Mouse (Mus musculus) heart, postnatal 14 days (tissue): ENCODE measurements around the gene Col24a1. TPM values are rescaled to one million over a fixed set of nuclear protein-coding genes. Genes with fewer than 3 reads are reported as not detected.

Experiments used
- DNase-seq, 2 experiments: peaks; one replicate each; pipeline ENCODE4 v3.0.0; 2021 to 2022
- intact Hi-C: fragments of 180-260 bp; cut with DNase I; formaldehyde crosslinking; loops from one replicate; pipeline ENCODE4 v1.15.1; 2025
- long read RNA-seq, 2 experiments: library from polyadenylated mRNA; stranded (forward); transcript quantifications; one replicate each; pipeline ENCODE4 v2.0.0; 2021
- total RNA-seq, 2 experiments: library from RNA; stranded (reverse); gene quantifications; 2 replicates each; pipeline ENCODE4 v1.2.3; 2021

Gene Col24a1
- total RNA-seq, result under 1 TPM; 0.32 to 0.41 TPM
- long read RNA-seq, experiment 1, result 0 reads
- long read RNA-seq, experiment 2, result 0 reads

- intact Hi-C loops, result no loop called here
Measured at GRCm38 (mm10) chr3:145292337-145293134, at the start of gene Col24a1. Gene Col24a1, plus strand, starts transcription at chr3:145292472.

GRCm38 (mm10) chr3:145248040-145248439 is 44.2 kb upstream of the Col24a1 start:
- intact Hi-C loops, result no loop called here
- no peak for DNase-seq

More at GRCm38 (mm10) chr3:145292337-145293134, at the start of gene Col24a1:
- peak in 1 of 2 experiments; percentile 12 for DNase-seq

GRCm38 (mm10) chr3:145253066-145253465 is 39.2 kb upstream of the Col24a1 start:
- no peak for DNase-seq
- intact Hi-C loops, result no loop called here

- DNase-seq, result no peak
- intact Hi-C loops, result no loop called here
Measured at GRCm38 (mm10) chr3:145254764-145255396, 37.4 kb upstream of the Col24a1 start.

- DNase-seq, result no peak
- intact Hi-C loops, result no loop called here
Measured at GRCm38 (mm10) chr3:145256647-145257046, 35.6 kb upstream of the Col24a1 start.

GRCm38 (mm10) chr3:145259678-145260077 is 32.6 kb upstream of the Col24a1 start:
- intact Hi-C loops, result no loop called here
- DNase-seq, result no peak

- intact Hi-C loops, result no loop called here
- peak in 1 of 2 experiments; percentile 5 for DNase-seq
Measured at GRCm38 (mm10) chr3:145263131-145263530, 29.1 kb upstream of the Col24a1 start.

GRCm38 (mm10) chr3:145268066-145268465 is 24.2 kb upstream of the Col24a1 start:
- DNase-seq, result no peak
- intact Hi-C loops, result no loop called here

GRCm38 (mm10) chr3:145274191-145274590 is 18.1 kb upstream of the Col24a1 start:
- DNase-seq, result no peak
- intact Hi-C loops, result no loop called here

- DNase-seq, result peak; percentile 13 to 35
- intact Hi-C loops, result no loop called here
Measured at GRCm38 (mm10) chr3:145293207-145293606, 935 bp downstream of the Col24a1 start.

GRCm38 (mm10) chr3:145293623-145294307 is 1.5 kb downstream of the Col24a1 start:
- DNase-seq, result no peak
- intact Hi-C loops, result no loop called here

GRCm38 (mm10) chr3:145299980-145300591 is 7.8 kb downstream of the Col24a1 start:
- intact Hi-C loops, result no loop called here

GRCm38 (mm10) chr3:145305311-145305710 is 13.0 kb downstream of the Col24a1 start:
- DNase-seq, result no peak
- intact Hi-C loops, result no loop called here

More at GRCm38 (mm10) chr3:145299980-145300591, 7.8 kb downstream of the Col24a1 start:
- DNase-seq, result no peak

- intact Hi-C loops, result no loop called here
- DNase-seq, result no peak
Measured at GRCm38 (mm10) chr3:145307209-145307608, 14.9 kb downstream of the Col24a1 start.

- DNase-seq, result no peak
- intact Hi-C loops, result no loop called here
Measured at GRCm38 (mm10) chr3:145320587-145321274, 28.5 kb downstream of the Col24a1 start.

GRCm38 (mm10) chr3:145325402-145325801 is 33.1 kb downstream of the Col24a1 start:
- intact Hi-C loops, result no loop called here
- no peak for DNase-seq

- intact Hi-C loops, result no loop called here
- no peak for DNase-seq
Measured at GRCm38 (mm10) chr3:145331642-145332041, 39.4 kb downstream of the Col24a1 start.

GRCm38 (mm10) chr3:145334046-145334445 is 41.8 kb downstream of the Col24a1 start:
- DNase-seq, result no peak
- intact Hi-C loops, result no loop called here

GRCm38 (mm10) chr3:145337161-145337560 is 44.9 kb downstream of the Col24a1 start:
- no peak for DNase-seq
- intact Hi-C loops, result no loop called here

- intact Hi-C loops, result no loop called here
- no peak for DNase-seq
Measured at GRCm38 (mm10) chr3:145339851-145340499, 47.7 kb downstream of the Col24a1 start.
